Mouse (Mus musculus): ENCODE measurements at regions not wholly inside any gene's neighbourhood (a gene's known extent, or its start where the extent isn't known, plus 50 kb on each side); places are given as distances from the start of the nearest gene placed in this dataset.

- peak in 1 of 2 experiments; percentile 5 for DNase-seq
Observed at GRCm38 (mm10) chr2:145003509-145003908, 164.0 kb upstream of the Slc24a3 start.

GRCm38 (mm10) chr2:145010674-145011073 is 156.9 kb upstream of the Slc24a3 start:
- no peak for DNase-seq

- peak; percentile 21 to 41 for DNase-seq
Observed at GRCm38 (mm10) chr2:145011221-145011620, 156.3 kb upstream of the Slc24a3 start.

GRCm38 (mm10) chr2:145015951-145016350 is 151.6 kb upstream of the Slc24a3 start:
- DNase-seq: no peak

- no peak for DNase-seq
Observed at GRCm38 (mm10) chr2:145016939-145017338, 150.6 kb upstream of the Slc24a3 start.

GRCm38 (mm10) chr2:145017625-145018167 is 149.9 kb upstream of the Slc24a3 start:
- DNase-seq: peak in 1 of 2 experiments; percentile 21

GRCm38 (mm10) chr2:145047743-145048142 is 119.8 kb upstream of the Slc24a3 start:
- DNase-seq: no peak

GRCm38 (mm10) chr2:145049655-145050376 is 117.7 kb upstream of the Slc24a3 start:
- no peak for DNase-seq

GRCm38 (mm10) chr2:145052405-145052804 is 115.1 kb upstream of the Slc24a3 start:
- DNase-seq: no peak

- DNase-seq: no peak
Observed at GRCm38 (mm10) chr2:145056219-145056618, 111.3 kb upstream of the Slc24a3 start.

- DNase-seq: no peak
Observed at GRCm38 (mm10) chr2:145056762-145057161, 110.8 kb upstream of the Slc24a3 start.

- no peak for DNase-seq
Observed at GRCm38 (mm10) chr2:145069931-145070330, 97.6 kb upstream of the Slc24a3 start.

- no peak for DNase-seq
Observed at GRCm38 (mm10) chr2:145081926-145082325, 85.6 kb upstream of the Slc24a3 start.

GRCm38 (mm10) chr2:145084621-145085020 is 82.9 kb upstream of the Slc24a3 start:
- no peak for DNase-seq

GRCm38 (mm10) chr2:145086118-145086517 is 81.4 kb upstream of the Slc24a3 start:
- DNase-seq: peak; percentile 1 to 2

- no peak for DNase-seq
Observed at GRCm38 (mm10) chr2:145103295-145103694, 64.3 kb upstream of the Slc24a3 start.

- no peak for DNase-seq
Observed at GRCm38 (mm10) chr2:145111615-145112014, 55.9 kb upstream of the Slc24a3 start.

- DNase-seq: no peak
Observed at GRCm38 (mm10) chr2:145115043-145115442, 52.5 kb upstream of the Slc24a3 start.
